Mouse (Mus musculus) frontal cortex, adult 2 months (tissue): ENCODE data around the gene Hoxa7. TPM values are rescaled to one million over a fixed set of nuclear protein-coding genes. Genes with fewer than 3 reads are reported as not detected.

Experiments
- DNase-seq, 2 experiments: peaks; one replicate each; pipeline ENCODE4 v3.0.0; 2022; ENCODE audit warnings: low spot score in 1 of 2; ENCODE audit errors: extremely low spot score in 1 of 2
- polyA plus RNA-seq: library from polyadenylated mRNA; depleted of rRNA; stranded (reverse); fragments of >200 nt; gene quantifications from 2 replicates; pipeline ENCODE4 v1.2.3, GENCODE M21; 2012

Hoxa7 gene
- polyA plus RNA-seq, 1 experiment = not detected

GRCm38 (mm10) chr6:52213119-52213986 is 8.3 kb downstream of the Hoxa7 start, which contains the start of the genes Hoxa3 and Gm28308:
Hoxa3 (minus strand) TSS chr6:52213336.
Gm28308 (minus strand) TSS chr6:52213339.
- no peak for DNase-seq

GRCm38 (mm10) chr6:52212556-52213118 is 9.0 kb downstream of the Hoxa7 start:
- no peak for DNase-seq

- no peak for DNase-seq
These were observed 9.7 kb downstream of the Hoxa7 start for GRCm38 (mm10) chr6:52211961-52212360.

GRCm38 (mm10) chr6:52211170-52211935 is 10.3 kb downstream of the Hoxa7 start:
- peak in 1 of 2 experiments; percentile 52 for DNase-seq

GRCm38 (mm10) chr6:52209685-52210046 is 12.0 kb downstream of the Hoxa7 start:
- DNase-seq = no peak

- DNase-seq = no peak
These were observed 12.6 kb downstream of the Hoxa7 start for GRCm38 (mm10) chr6:52208868-52209684.

GRCm38 (mm10) chr6:52208072-52208867 is 13.4 kb downstream of the Hoxa7 start, which contains the start of gene Hoxa6:
Hoxa6 (minus strand) TSS chr6:52208722.
- DNase-seq = no peak

GRCm38 (mm10) chr6:52207684-52207976 is 14.0 kb downstream of the Hoxa7 start:
- no peak for DNase-seq

GRCm38 (mm10) chr6:52206882-52207683 is 14.6 kb downstream of the Hoxa7 start:
- no peak for DNase-seq

- no peak for DNase-seq
These were observed 15.7 kb downstream of the Hoxa7 start for GRCm38 (mm10) chr6:52205638-52206621.

GRCm38 (mm10) chr6:52205221-52205620 is 16.4 kb downstream of the Hoxa7 start:
- no peak for DNase-seq

GRCm38 (mm10) chr6:52204050-52204752 is 17.5 kb downstream of the Hoxa7 start, which contains the start of gene Hoxa5:
Hoxa5 (minus strand) TSS chr6:52204587.
- no peak for DNase-seq

- DNase-seq = no peak
These were observed 18.1 kb downstream of the Hoxa7 start for GRCm38 (mm10) chr6:52203371-52204049.

- DNase-seq = no peak
These were observed 18.6 kb downstream of the Hoxa7 start for GRCm38 (mm10) chr6:52203121-52203370.

GRCm38 (mm10) chr6:52202362-52203120 is 19.1 kb downstream of the Hoxa7 start:
- DNase-seq = no peak

GRCm38 (mm10) chr6:52201269-52201668 is 20.4 kb downstream of the Hoxa7 start:
- DNase-seq = no peak
